Mouse (Mus musculus): Measurements from ENCODE around the gene Zfp141.

GRCm38 (mm10) chr7:42490358-42490757 is 15.2 kb downstream of the Zfp141 start:
- TF ChIP-seq CTCF (IDR thresholded peaks at IDR 0.05; ENCODE audit: low read depth, low read length) (no peak), POLR2A (IDR thresholded peaks at IDR 0.05; ENCODE audit: borderline replicate concordance, low read depth, low read length) (no peak)

Measured in bone marrow macrophage, adult 2 months (primary cell).